Mouse (Mus musculus): Measurements from ENCODE around the gene Ubfd1.
A peak's percentile ranks its signal among the peaks of the same experiment; 100 is the strongest.
"Not testable (repeated sequence)": the region's sequence is repeated elsewhere in the genome, so short reads cannot be mapped to it uniquely, and the experiment has no call there.

Gene Ubfd1

GRCm38 (mm10) chr7:122087195-122087982 is 20.4 kb downstream of the Ubfd1 start:
- no peak for DNase-seq (ENCODE audit: low spot score in 2 of 2)

GRCm38 (mm10) chr7:122094564-122095330 is 27.8 kb downstream of the Ubfd1 start:
- DNase-seq (ENCODE audit: low spot score in 2 of 2), result no peak

GRCm38 (mm10) chr7:122098009-122098408 is 31.0 kb downstream of the Ubfd1 start:
- no peak for DNase-seq (ENCODE audit: low spot score in 2 of 2)

- DNase-seq (ENCODE audit: low spot score in 2 of 2), result no peak
These were observed 32.2 kb downstream of the Ubfd1 start for GRCm38 (mm10) chr7:122099222-122099621.

GRCm38 (mm10) chr7:122101014-122101746 is 34.2 kb downstream of the Ubfd1 start:
- DNase-seq (ENCODE audit: low spot score in 2 of 2), result not testable (repeated sequence)

GRCm38 (mm10) chr7:122101747-122102244 is 34.8 kb downstream of the Ubfd1 start, which contains the start of gene Ndufab1:
Gene Ndufab1, minus strand, starts transcription at chr7:122101886.
- peak; percentile 81 to 82 for DNase-seq (ENCODE audit: low spot score in 2 of 2)

- DNase-seq (ENCODE audit: low spot score in 2 of 2), result no peak
These were observed 41.2 kb downstream of the Ubfd1 start for GRCm38 (mm10) chr7:122108206-122108605.

- DNase-seq (ENCODE audit: low spot score in 2 of 2), result no peak
These were observed 56.5 kb downstream of the Ubfd1 start for GRCm38 (mm10) chr7:122123518-122123917.

- DNase-seq (ENCODE audit: low spot score in 2 of 2), result no peak
These were observed 58.7 kb downstream of the Ubfd1 start for GRCm38 (mm10) chr7:122125636-122126035.

- DNase-seq (ENCODE audit: low spot score in 2 of 2), result no peak
These were observed 60.0 kb downstream of the Ubfd1 start for GRCm38 (mm10) chr7:122126946-122127345.

Data from right cerebral cortex, postnatal 36 days (tissue).